Comparison of ENCODE assay signal across 8 mouse cellular contexts in the genomic region with DNA sequence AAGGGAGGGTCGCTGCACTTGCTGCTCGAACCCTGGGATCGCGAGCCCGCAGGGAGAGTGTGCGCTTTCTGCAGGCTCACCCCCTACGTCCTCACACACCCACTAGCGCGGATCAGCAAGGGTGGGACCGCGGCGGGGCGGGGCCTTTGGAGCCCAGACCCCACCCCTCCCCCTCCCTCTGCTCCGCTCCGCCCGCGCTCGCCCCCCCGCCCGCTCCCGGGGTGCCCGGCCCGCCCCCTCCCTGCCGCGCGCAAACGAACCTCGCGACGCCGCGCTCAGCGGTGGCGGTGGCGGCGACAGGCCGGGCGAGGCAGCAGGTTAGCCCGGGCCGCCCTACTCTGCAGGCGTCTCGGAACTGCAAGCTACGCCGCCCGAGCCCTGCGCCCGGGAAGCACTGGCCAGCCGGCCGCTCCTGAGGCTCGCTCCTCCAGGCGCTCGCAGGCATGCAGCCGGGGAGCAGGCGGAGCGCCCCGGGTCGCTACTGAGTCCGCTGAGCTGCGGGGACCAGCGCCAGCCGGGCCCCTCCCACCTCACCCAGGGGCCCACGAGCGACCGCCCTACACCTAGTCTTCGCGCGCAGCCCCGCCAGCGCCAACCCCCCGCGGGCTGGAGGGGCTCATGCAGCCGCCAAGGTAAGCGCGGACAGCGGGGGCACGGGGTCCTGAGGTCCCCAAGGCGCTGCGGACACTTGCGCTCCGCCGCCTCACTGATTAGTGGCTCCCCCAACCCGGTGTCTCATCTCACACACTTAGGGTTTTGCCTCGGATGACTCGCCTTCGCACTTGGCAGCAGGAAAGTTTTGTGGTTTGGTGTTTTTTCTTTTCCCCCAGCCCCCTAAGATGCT. TPM values are rescaled to one million over a fixed set of nuclear protein-coding genes. Genes with fewer than 3 reads are reported as not detected.
A peak's percentile ranks its signal among the peaks of the same experiment; 100 is the strongest.
DNase-seq lines count a peak whose midpoint lies in the region; ATAC-seq and TF ChIP-seq lines count a peak whose summit lies in the region.

A gene (plus strand): TSS at position 253 of the 844 bp plus-strand sequence.

- peak within 1 kb of the TSS; percentile 88 for H3K9ac ChIP-seq in hindbrain, postnatal 0 days (replicated peaks; ENCODE audit: low read length)
- peak within 1 kb of the TSS; percentile 96 for H3K9ac ChIP-seq in midbrain, embryonic 12.5 days (replicated peaks)

- H3K9me3 ChIP-seq in hindbrain, postnatal 0 days (ENCODE audit: low read length), result no peaks in the 10 kb centered on the region
- no peaks in the 10 kb centered on the region for H3K9me3 ChIP-seq in midbrain, embryonic 12.5 days

- peak; percentile 44 for ATAC-seq in frontal cortex, adult (ENCODE audit: low TSS enrichment)
- peak; percentile 90 for ATAC-seq in hindbrain, postnatal 0 days
- peak; percentile 90 for ATAC-seq in midbrain, embryonic 12.5 days (ENCODE audit: low FRiP score, low read depth)

- no peaks in the 10 kb centered on the region for H3K27me3 ChIP-seq in hindbrain, postnatal 0 days (ENCODE audit: insufficient read depth, low read length)
- peaks cover 17% of the 10 kb centered on the region for H3K27me3 ChIP-seq in midbrain, embryonic 12.5 days

- no peaks in the 10 kb centered on the region for H3K4me1 ChIP-seq in hindbrain, postnatal 0 days (ENCODE audit: insufficient read depth, low read length)
- H3K4me1 ChIP-seq in midbrain, embryonic 12.5 days, result peaks cover 59% of the 10 kb centered on the region

- intact Hi-C loops in left cerebral cortex, postnatal 4 days (cut with DNase I), result loop anchor here (5.0 to 10.0 kb wide), 3 partner anchors 168 to 973 kb away; no protein-coding TSS in a partner anchor

- under 1% methylated on average over 44 of the region's 85 CpGs for WGBS in hindbrain, postnatal 0 days
- under 1% methylated on average over 69 of the region's 85 CpGs for WGBS in midbrain, embryonic 12.5 days

- no peak for TF ChIP-seq CTCF in hindbrain, postnatal 0 days (IDR thresholded peaks at IDR 0.05; ENCODE audit: low read depth)

- H3K4me2 ChIP-seq in hindbrain, postnatal 0 days (ENCODE audit: low read depth, low read length), result peak within 1 kb of the TSS; percentile 91
- peak within 1 kb of the TSS; percentile 73 for H3K4me2 ChIP-seq in midbrain, embryonic 12.5 days (replicated peaks)

- H3K4me3 ChIP-seq in hindbrain, postnatal 0 days (ENCODE audit: low read length), result peak within 1 kb of the TSS; percentile 86
- peak within 1 kb of the TSS; percentile 89 for H3K4me3 ChIP-seq in midbrain, embryonic 12.5 days

- no peak for DNase-seq in frontal cortex, postnatal 25 days (ENCODE audit: low spot score in 2 of 2)
- DNase-seq in cerebellum, postnatal 25 days, result peak; percentile 73 to 79
- peak; percentile 86 for DNase-seq in gastrocnemius, postnatal 25 days
- peak; percentile 86 for DNase-seq in hindbrain, postnatal 0 days (ENCODE audit: low spot score)
- DNase-seq in left cerebral cortex, postnatal 4 days, result peak; percentile 78
- DNase-seq in thymus, postnatal 25 days, result peak; percentile 10

- no peaks in the 10 kb centered on the region for H3K36me3 ChIP-seq in hindbrain, postnatal 0 days (ENCODE audit: insufficient read depth, low read length)
- H3K36me3 ChIP-seq in midbrain, embryonic 12.5 days, result no peaks in the 10 kb centered on the region

- H3K27ac ChIP-seq in hindbrain, postnatal 0 days, result peak within 1 kb of the TSS; percentile 96
- H3K27ac ChIP-seq in midbrain, embryonic 12.5 days (replicated peaks), result peak within 1 kb of the TSS; percentile 98

RNA-seq across cellular contexts. Expression of the gene that starts here (rescaled TPM):
- total RNA-seq in gastrocnemius, postnatal 25 days (2021), result 10 to 100 TPM; 39.1 to 54.7 TPM
- 139 and 147 TPM in 2 replicates for total RNA-seq in hindbrain, postnatal 0 days (2014; rRNA removed)
- 33.7 and 36.5 TPM in 2 replicates for polyA plus RNA-seq in hindbrain, postnatal 0 days (2015; fragmentation: Nextera tagmentation; extraction: Ambion mirVana)
- 100 to 1,000 TPM; 185 to 206 TPM for total RNA-seq in left cerebral cortex, postnatal 4 days (2021)
- 55.7 and 62.9 TPM in 2 replicates for polyA plus RNA-seq in midbrain, embryonic 12.5 days (2016; fragmentation: Nextera tagmentation; extraction: Ambion mirVana)

Comparison
In these comparisons a context has a peak if more than half of its experiments do, and no peak if none do; other contexts are left out.
1. DNase-seq: peak in cerebellum, postnatal 25 days (2 of 2), gastrocnemius, postnatal 25 days (single experiment), hindbrain, postnatal 0 days (single experiment), left cerebral cortex, postnatal 4 days (single experiment) and thymus, postnatal 25 days (single experiment); none in frontal cortex, postnatal 25 days (0 of 2).
2. Peak in every context shown above with its lines, with median percentiles within 50 percentile points of each other: ATAC-seq.